Mouse (Mus musculus) midbrain, embryonic 10.5 days (tissue): Measurements from ENCODE around the gene Tubb4a. TPM values are rescaled to one million over a fixed set of nuclear protein-coding genes. Genes with fewer than 3 reads are reported as not detected.
"Not testable (repeated sequence)": the region's sequence is repeated elsewhere in the genome, so short reads cannot be mapped to it uniquely, and the experiment has no call there.

Source experiments
- DNase-seq: peaks from one replicate; pipeline ENCODE4 v3.0.0-alpha.2; 2017; ENCODE audit warnings: low spot score
- H3K27ac ChIP-seq: fragments of 300-500 bp; sonication (generic); replicated peaks from 2 replicates; pipeline ENCODE4 v1.5.1; 2016; ENCODE audit warnings: mild to moderate bottlenecking
- H3K27me3 ChIP-seq: fragments of 300-500 bp; sonication (generic); 2 replicates; pipeline ENCODE4 v1.6.1; 2016; ENCODE audit warnings: low read depth, mild to moderate bottlenecking; ENCODE audit not compliant: poor library complexity, severe bottlenecking
- H3K36me3 ChIP-seq: fragments of 300-500 bp; sonication (generic); 2 replicates; pipeline ENCODE4 v1.6.1; 2016; ENCODE audit warnings: mild to moderate bottlenecking, moderate library complexity
- H3K4me1 ChIP-seq: fragments of 300-500 bp; sonication (generic); 2 replicates; pipeline ENCODE4 v1.6.1; 2016
- H3K4me3 ChIP-seq: fragments of 300-500 bp; sonication (generic); 2 replicates; pipeline ENCODE4 v1.5.1; 2016; ENCODE audit warnings: mild to moderate bottlenecking, moderate library complexity
- H3K9me3 ChIP-seq: fragments of 300-500 bp; sonication (generic); replicated peaks from 2 replicates; pipeline ENCODE4 v1.6.1; 2016; ENCODE audit warnings: mild to moderate bottlenecking
- WGBS: fragments of 180-500 bp; shearing (Covaris S2); methylation state at CpG from one replicate; pipeline ENCODE4 v1.1.7; 2016; 5-methylcytosine and 5-hydroxymethylcytosine counted together
- polyA plus RNA-seq: library from polyadenylated mRNA; unstranded; fragments of >200 nt; fragmentation: Nextera tagmentation; extraction: Ambion mirVana; gene quantifications from 2 replicates; pipeline ENCODE4 v1.2.1, GENCODE M21; 2016

Gene Tubb4a
- 68.7 and 128 TPM in 2 replicates for polyA plus RNA-seq

DNA sequence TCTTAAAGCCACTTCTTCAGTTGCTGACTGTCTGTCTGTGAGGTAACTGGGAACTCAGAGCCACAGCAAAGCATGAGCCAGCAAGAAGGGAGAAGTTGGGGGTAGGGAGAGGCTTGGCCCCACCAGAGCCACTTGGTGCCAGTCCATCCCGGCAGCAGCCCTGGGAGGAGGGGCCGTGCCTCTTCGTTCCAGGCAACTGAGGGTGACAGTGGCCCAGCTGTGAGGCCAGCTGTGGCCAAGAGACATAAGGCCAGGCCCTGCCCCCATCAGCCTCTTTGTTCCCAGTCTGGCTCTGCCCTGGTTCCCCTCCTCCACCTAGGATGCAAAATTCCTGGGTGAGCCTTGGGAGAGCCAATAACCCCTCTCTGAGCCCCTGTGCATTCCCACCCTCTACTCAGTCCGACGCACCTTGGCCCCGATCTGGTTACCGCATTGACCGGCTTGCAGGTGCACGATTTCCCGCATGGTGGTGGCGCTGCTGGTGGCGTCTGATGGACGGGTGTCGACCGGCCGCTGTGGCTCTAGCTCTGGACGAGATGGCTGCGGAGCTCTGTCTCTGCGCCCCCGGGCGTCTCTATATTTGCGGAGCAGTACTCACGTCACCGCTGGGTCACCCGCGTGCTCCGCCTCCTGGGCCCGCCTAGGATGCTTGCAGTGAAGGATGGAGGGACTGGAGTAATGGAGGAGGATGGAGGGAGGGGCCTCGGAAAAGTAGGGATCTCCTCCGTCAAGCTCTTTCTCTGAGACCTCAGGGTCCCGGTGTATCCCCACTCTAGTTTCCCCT lies at the start of gene Tubb4a:
Tubb4a (minus strand) TSS at position 734 of the 784 bp plus-strand sequence.
- Histone ChIP-seq H3K27ac (peak within 1 kb of the TSS; percentile 83), H3K4me3 (peak within 1 kb of the TSS; percentile 56), H3K4me1 (peaks cover 13% of the 10 kb centered on the region), H3K27me3 (peaks cover 26% of the 10 kb centered on the region), H3K9me3 (no peaks in the 10 kb centered on the region), H3K36me3 (peaks cover 26% of the 10 kb centered on the region)
- peak; percentile 70 for DNase-seq
- WGBS = under 1% methylated on average over 31 of the region's 31 CpGs

DNA sequence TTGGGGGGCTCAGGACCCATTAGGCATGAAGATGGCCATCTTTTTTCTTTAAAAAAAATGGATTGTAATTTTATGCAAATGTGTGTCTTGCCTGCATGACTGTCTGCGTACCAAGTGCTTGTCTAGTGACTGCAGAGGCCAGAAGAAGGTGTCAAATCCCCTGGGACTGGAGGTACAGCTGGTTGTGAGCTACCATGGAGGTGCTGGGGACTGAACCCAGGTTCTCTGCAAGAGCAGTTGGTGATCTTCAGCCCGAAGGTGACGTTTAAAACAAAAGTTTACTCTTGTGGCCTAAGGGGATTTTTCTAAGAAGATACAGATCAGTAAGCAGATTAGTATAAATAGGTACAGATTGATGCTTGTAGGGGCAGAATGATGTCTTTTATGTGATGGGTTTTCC lies 48.1 kb upstream of the Tubb4a start:
- 82% methylated on average over 3 of the region's 3 CpGs for WGBS

DNA sequence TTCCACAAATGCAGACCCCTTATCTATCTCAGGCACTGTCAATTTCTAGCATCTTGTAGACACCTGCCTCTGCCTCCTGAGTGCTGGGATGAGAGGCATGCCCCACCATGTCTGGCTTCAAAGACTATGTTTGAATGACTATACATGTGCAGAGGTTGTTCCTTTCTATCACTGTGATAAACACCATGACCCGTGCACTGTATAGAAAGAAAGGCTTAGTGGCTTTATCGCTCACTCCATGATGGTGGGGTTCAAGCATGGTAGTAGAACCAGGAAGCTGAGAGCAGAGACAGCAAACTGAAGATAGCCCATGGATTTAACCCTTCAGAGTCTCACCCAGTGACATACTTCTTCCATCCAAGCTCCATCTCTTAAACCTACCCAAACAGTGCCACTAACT lies 47.1 kb upstream of the Tubb4a start:
- DNase-seq = no peak

More for the DNA sequence above, 48.1 kb upstream of the Tubb4a start:
- no peak overlapping the region for H3K27ac ChIP-seq
- no peak overlapping the region for H3K4me3 ChIP-seq
- H3K4me1 ChIP-seq = no peaks in the 10 kb centered on the region
- H3K27me3 ChIP-seq = no peaks in the 10 kb centered on the region
- H3K36me3 ChIP-seq = no peaks in the 10 kb centered on the region
- no peaks in the 10 kb centered on the region for H3K9me3 ChIP-seq
- no peak for DNase-seq

DNA sequence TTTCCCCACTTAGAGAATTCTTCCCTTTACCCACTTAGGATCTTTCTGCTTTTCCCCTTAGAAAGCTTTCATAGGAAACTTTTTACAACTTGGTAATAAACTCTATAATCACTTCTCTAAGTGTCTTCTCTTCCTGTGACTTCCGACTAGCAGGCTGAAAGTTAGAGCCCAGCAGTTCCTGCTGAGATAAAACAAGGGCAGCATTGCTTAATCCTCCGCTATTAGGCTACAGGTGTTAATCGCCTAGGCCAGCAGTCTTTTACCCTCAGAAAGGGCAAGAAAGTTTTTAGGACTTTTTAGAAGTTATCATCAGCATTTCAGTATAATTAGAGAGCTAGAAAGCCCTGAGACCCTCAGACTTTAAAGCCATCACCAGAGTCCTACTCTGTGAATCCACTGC lies 46.4 kb upstream of the Tubb4a start:
- H3K9me3 ChIP-seq, DNase-seq, H3K27me3 ChIP-seq, H3K27ac ChIP-seq, H3K4me1 ChIP-seq, H3K4me3 ChIP-seq, H3K36me3 ChIP-seq: not testable (repeated sequence)
- 25% methylated on average over 3 of the region's 3 CpGs for WGBS

More for the DNA sequence above, 47.1 kb upstream of the Tubb4a start:
- Histone ChIP-seq H3K27me3 (no peaks in the 10 kb centered on the region), H3K36me3 (no peaks in the 10 kb centered on the region), H3K4me1 (no peaks in the 10 kb centered on the region), H3K9me3 (no peaks in the 10 kb centered on the region), H3K4me3 (no peak overlapping the region), H3K27ac (no peak overlapping the region)
- 81% methylated on average over 2 of the region's 2 CpGs for WGBS

DNA sequence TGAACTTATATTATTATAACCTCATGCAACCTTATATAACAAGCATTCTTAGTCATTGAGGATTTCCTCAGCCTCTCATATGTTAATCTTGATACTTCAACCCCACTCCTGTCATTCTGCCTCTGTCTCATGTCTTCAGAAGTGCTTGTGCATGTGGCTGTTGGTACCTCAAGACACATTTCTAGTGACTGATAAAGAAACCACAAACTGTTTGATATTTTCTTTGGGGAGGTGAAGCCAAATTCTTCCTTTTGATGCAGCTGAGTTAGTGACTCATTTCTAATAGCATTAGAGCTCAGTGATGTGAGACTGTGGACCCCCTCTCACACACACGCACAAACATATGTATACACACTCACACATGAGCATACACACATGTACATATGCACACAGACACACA lies 44.2 kb upstream of the Tubb4a start:
- H3K27me3 ChIP-seq = no peaks in the 10 kb centered on the region
- no peak overlapping the region for H3K27ac ChIP-seq
- 90% methylated on average over 1 of the region's 1 CpGs for WGBS
- H3K4me3 ChIP-seq = no peak overlapping the region
- no peaks in the 10 kb centered on the region for H3K36me3 ChIP-seq
- DNase-seq = no peak
- no peaks in the 10 kb centered on the region for H3K4me1 ChIP-seq
- no peaks in the 10 kb centered on the region for H3K9me3 ChIP-seq

DNA sequence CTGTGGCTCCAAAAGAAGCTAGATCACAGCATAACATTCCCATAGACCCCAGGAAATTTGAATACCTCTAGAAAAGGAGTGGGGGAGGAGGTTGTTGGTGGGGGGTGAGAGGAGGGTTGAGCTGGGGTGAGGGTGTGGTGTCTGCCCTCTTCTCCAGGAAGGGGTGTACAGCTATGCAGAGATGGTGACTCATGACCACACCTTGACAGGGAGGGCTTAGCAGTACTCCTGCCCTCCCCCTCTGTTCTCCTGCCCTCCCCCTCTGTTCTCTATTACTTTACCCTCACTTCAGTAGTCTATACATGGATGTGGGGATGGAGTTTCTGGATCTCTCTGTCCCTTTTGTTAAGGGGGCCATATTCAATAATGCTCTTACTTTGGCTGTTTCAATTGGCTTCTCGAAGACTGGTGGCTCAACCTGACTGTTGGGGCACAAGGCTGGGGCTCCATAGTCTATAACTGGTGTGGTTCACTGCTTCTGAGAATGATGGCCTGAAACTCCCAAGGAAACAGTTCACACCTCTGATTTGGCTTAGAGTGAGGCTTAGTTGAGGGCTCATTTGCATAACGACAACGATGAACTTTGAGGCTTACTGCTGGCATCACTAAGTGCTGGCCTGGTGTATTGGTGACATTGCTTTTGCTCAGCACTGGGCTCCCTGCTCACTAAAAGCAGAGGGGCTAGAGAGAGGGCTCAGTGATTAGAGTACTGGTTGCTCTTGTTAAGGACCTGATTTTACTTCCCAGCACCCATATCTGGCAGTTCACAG lies 38.5 kb upstream of the Tubb4a start:
- 74% methylated on average over 3 of the region's 3 CpGs for WGBS

DNA sequence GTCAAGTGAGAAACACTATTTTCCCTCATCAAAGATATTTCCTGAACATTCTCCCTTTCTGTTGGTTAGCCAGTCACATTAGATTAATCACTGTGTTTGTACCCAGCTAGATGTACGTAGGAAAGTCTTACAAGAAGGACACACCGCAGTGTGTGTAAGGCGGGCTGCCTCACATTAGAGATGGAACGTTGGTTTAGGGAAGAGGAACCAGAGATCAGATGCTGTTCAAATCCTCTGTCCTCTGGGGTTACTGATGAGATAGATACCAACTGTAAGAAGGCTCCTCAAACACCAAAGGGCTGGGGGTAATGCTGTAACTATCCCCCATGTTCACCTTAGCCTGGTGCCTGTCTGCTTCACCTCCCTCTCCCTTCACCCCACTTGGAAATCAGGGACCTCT lies 37.2 kb upstream of the Tubb4a start:
- Histone ChIP-seq H3K27me3 (no peaks in the 10 kb centered on the region), H3K27ac (no peak overlapping the region), H3K36me3 (no peaks in the 10 kb centered on the region), H3K4me1 (no peaks in the 10 kb centered on the region), H3K4me3 (no peak overlapping the region), H3K9me3 (no peaks in the 10 kb centered on the region)
- 88% methylated on average over 4 of the region's 4 CpGs for WGBS
- DNase-seq = no peak

More for the DNA sequence above, 38.5 kb upstream of the Tubb4a start:
- H3K4me1 ChIP-seq = no peaks in the 10 kb centered on the region
- H3K9me3 ChIP-seq = no peaks in the 10 kb centered on the region
- no peak overlapping the region for H3K4me3 ChIP-seq
- H3K36me3 ChIP-seq = no peaks in the 10 kb centered on the region
- no peak overlapping the region for H3K27ac ChIP-seq
- DNase-seq = no peak
- no peaks in the 10 kb centered on the region for H3K27me3 ChIP-seq

DNA sequence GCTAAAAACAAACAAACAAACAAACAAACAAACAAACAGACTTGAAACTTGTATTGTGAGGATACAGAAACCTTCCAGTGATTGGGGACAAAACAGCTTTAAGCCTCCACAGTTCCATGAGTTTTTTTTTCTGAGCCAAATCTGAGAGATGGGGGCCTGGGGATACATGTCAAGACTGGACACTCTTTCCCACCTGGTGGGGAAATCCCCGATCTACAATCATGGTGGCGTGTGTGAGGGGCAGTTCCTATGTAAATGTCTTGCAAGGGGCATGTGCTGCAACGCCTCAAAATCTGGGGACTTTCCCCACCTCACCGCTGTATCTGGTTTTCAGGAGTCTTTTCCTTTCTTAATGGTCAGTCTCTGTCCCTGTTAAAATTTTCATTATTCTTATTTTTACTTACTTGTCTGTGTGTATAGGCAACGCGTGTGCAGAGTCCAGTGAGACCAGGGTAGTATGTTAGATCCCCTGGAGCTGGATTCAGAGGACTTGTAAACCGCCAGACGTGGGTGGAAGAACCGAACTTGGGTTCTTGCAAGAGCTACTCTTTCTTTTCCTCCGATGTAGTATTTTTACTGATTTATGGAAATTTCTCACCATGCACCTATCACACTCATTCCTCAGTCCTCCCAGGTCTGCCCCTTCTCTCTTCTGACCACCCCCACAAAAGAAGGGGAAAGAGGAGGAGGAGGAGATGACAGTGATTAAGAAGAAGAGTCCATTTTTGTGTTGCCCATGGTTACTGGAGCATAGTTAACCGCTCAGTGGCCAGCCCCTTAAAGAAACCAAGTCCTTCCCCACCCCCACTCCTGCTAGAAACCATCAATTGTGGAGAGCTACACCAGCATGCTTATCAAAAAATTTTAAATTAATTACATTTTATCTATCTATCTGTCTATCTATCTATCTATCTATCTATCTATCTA lies 35.9 kb upstream of the Tubb4a start:
- Histone ChIP-seq H3K9me3 (no peaks in the 10 kb centered on the region), H3K4me3 (no peak overlapping the region)
- WGBS = 90% methylated on average over 11 of the region's 11 CpGs

DNA sequence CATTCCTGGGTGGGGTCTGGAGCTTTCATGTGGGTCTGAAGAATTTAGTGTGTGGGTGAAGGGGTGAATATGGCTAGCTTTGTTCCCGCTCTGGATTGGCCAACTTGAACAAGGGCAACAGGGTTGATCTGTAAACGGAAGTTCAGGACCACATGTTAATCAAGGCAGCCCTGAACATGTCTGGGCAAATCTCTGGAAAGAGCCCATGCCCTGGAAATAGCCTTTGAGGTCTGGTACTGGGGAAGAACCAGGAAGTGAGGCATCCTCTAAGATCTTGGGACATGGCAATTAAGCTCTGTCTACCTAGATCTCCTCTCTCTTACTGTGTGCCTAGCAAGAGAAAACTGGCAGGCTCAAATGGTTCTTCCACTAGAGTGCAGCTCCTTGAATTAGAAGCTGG lies 34.3 kb upstream of the Tubb4a start:
- DNase-seq = no peak
- WGBS = 84% methylated on average over 2 of the region's 2 CpGs
- Histone ChIP-seq H3K4me3 (no peak overlapping the region), H3K36me3 (no peaks in the 10 kb centered on the region), H3K4me1 (peaks cover 12% of the 10 kb centered on the region), H3K27me3 (no peaks in the 10 kb centered on the region), H3K27ac (no peak overlapping the region), H3K9me3 (no peaks in the 10 kb centered on the region)

More for the DNA sequence above, 35.9 kb upstream of the Tubb4a start:
- Histone ChIP-seq H3K4me1 (peaks cover 7% of the 10 kb centered on the region), H3K27me3 (no peaks in the 10 kb centered on the region), H3K36me3 (no peaks in the 10 kb centered on the region), H3K27ac (no peak overlapping the region)
- DNase-seq = no peak

DNA sequence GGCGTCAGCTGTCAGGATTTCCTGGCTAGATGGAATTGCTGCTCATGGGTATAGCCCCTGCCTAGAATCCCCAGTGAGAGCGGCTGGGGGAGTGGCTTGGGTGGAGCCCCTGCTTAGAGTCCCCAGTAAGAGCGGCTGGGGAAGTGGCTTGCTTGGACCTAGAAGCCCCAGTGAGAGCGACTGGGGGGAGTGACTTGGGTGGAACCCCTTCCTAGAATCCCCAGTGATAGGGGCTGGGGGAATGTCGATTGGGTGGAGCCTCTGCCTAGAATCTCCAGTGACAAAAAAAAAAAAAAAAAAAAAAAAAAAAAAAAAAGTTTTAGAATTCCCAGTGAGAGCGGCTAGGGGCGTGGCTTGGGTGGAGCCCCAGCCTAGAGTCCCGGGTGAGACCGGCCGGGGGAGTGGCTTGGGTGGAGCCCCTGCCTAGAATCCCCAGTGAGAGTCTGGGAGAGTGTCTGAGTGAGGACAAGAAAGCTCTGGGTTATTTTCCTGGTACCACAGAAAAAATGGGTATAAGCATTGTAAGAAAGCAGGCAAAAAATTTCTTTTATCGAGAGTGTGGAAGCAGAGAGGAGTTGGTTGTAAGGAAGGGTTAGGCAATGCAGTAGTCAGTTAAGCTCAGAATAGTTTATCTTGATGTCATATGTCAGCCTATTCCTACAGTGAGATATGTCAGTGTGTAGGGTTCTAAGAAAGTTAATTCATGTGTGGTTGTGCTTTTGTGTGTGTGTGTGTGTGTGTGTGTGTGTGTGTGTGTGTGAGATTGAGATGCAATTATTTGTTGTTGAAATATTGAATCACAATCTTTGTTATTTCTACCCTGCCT lies 31.2 kb upstream of the Tubb4a start:
- Histone ChIP-seq H3K4me1 (peaks cover 12% of the 10 kb centered on the region), H3K27me3 (no peaks in the 10 kb centered on the region), H3K36me3 (no peaks in the 10 kb centered on the region), H3K9me3 (no peaks in the 10 kb centered on the region), H3K4me3 (peak overlapping the region; percentile 32), H3K27ac (no peak overlapping the region)
- DNase-seq = peak; percentile 47
- WGBS = 2% methylated on average over 11 of the region's 11 CpGs

DNA sequence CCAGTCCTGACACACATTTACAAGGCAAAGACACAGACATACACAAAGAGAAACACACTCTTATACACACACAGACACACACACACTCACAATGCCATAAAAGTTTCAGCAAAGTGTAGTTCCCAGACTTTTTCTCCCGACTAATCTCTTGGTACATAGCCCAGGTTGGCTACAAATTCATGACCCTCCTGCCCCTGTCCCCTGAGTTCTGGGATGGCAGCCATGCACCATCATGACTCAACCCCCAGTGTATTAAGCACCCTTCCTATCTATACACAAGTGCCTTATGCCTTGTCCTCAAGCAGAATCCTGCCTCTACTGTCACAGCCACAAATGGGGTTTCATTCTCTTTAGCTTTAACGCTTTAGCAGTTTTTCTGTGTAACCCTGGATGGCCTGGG lies 29.2 kb upstream of the Tubb4a start:
- no peak for DNase-seq
- Histone ChIP-seq H3K4me1 (peaks cover 12% of the 10 kb centered on the region), H3K9me3 (no peaks in the 10 kb centered on the region), H3K27me3 (no peaks in the 10 kb centered on the region), H3K27ac (no peak overlapping the region), H3K4me3 (no peak overlapping the region), H3K36me3 (no peaks in the 10 kb centered on the region)
- WGBS = 80% methylated on average over 2 of the region's 2 CpGs
